Mouse (Mus musculus): Measurements from ENCODE around the gene Chml. TPM values are rescaled to one million over a fixed set of nuclear protein-coding genes. Genes with fewer than 3 reads are reported as not detected.

Chml gene
- polyA plus RNA-seq, 1 experiment: 1.0 TPM

- H3K4me2 ChIP-seq (ENCODE audit: low read depth): no peak within 1 kb of the TSS
- H3K27me3 ChIP-seq (ENCODE audit: control insufficient read depth, insufficient read depth, insufficient read length): no peaks in the 10 kb centered on the region
- no peak within 1 kb of the TSS for H3K4me3 ChIP-seq
- no peak within 1 kb of the TSS for H3ac ChIP-seq (ENCODE audit: control insufficient read depth, insufficient read length)
- H3K79me2 ChIP-seq (ENCODE audit: control insufficient read depth, insufficient read depth): no peaks in the 10 kb centered on the region
- TF ChIP-seq SRF (IDR thresholded peaks at IDR 0.05; ENCODE audit: control insufficient read depth, insufficient read length, low read depth) (no peak), POLR2A (IDR thresholded peaks at IDR 0.05; ENCODE audit: insufficient read length, low read depth) (no peak), MYOG (IDR thresholded peaks at IDR 0.05; ENCODE audit: control insufficient read depth in 1 of 3, insufficient read depth in 1 of 3, insufficient read length in 2 of 3, low read depth in 2 of 3) (no peak), TCF12 (IDR thresholded peaks at IDR 0.05; ENCODE audit: insufficient read depth, poor library complexity, severe bottlenecking) (no peak), REST (IDR thresholded peaks at IDR 0.05; ENCODE audit: insufficient read depth, insufficient read length) (no peak), CEBPB (IDR thresholded peaks at IDR 0.05; ENCODE audit: insufficient read depth, poor library complexity, severe bottlenecking) (no peak), TCF3 (IDR thresholded peaks at IDR 0.05; ENCODE audit: insufficient read length, low read depth) (no peak), MYOD1 (IDR thresholded peaks at IDR 0.05; ENCODE audit: control insufficient read depth in 1 of 3, insufficient read length in 2 of 3, low read depth in 2 of 3) (no peak), MAX (IDR thresholded peaks at IDR 0.05; ENCODE audit: low read depth) (no peak), E2F4 (IDR thresholded peaks at IDR 0.05; ENCODE audit: insufficient read depth) (no peak), USF1 (IDR thresholded peaks at IDR 0.05; ENCODE audit: low read depth) (no peak), POLR2AphosphoS2 (IDR thresholded peaks at IDR 0.05; ENCODE audit: insufficient read length, low read depth) (no peak)
- no peaks in the 10 kb centered on the region for H3K36me3 ChIP-seq (ENCODE audit: control insufficient read depth, insufficient read depth)
Observed at GRCm38 (mm10) chr1:175698293-175698692, 5.6 kb upstream of the Chml start, which contains the start of gene Wdr64. Gene Wdr64 (plus strand): TSS chr1:175698593.

DNA sequence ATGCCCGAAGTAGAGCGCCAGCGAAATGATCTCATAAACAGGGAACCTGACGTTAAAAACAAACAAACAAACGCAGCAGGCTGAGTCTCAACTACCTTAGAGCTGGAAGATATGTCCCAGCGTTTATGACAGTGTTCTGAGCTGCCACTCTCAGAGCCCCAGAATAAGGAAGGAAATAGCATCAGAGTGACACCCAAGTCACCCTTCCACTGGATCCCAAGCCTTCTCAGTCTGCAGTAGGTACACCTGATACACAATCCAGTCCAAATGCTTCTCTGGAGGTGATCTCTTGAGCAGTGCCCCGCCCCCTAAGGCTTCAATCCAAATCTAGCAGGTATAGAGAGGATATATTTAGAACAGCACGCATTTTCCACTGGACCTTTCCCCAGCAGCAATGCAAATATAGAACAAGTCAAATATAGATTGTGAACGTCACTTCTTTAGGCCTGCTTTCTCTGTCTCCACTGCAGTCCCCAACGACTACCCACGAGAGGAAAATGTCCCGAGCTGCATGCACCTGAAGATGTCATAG lies 794 bp upstream of the Chml start:
- TF ChIP-seq TCF3 (IDR thresholded peaks at IDR 0.05; ENCODE audit: insufficient read length, low read depth) (no peak), SRF (IDR thresholded peaks at IDR 0.05; ENCODE audit: control insufficient read depth, insufficient read length, low read depth) (no peak), MAX (IDR thresholded peaks at IDR 0.05; ENCODE audit: low read depth) (no peak), POLR2AphosphoS2 (IDR thresholded peaks at IDR 0.05; ENCODE audit: insufficient read length, low read depth) (no peak), CEBPB (IDR thresholded peaks at IDR 0.05; ENCODE audit: insufficient read depth, poor library complexity, severe bottlenecking) (no peak), MYOD1 (IDR thresholded peaks at IDR 0.05; ENCODE audit: control insufficient read depth in 1 of 3, insufficient read length in 2 of 3, low read depth in 2 of 3) (no peak), E2F4 (IDR thresholded peaks at IDR 0.05; ENCODE audit: insufficient read depth) (no peak), REST (IDR thresholded peaks at IDR 0.05; ENCODE audit: insufficient read depth, insufficient read length) (no peak), MYOG (IDR thresholded peaks at IDR 0.05; ENCODE audit: control insufficient read depth in 1 of 3, insufficient read depth in 1 of 3, insufficient read length in 2 of 3, low read depth in 2 of 3) (no peak), USF1 (IDR thresholded peaks at IDR 0.05; ENCODE audit: low read depth) (no peak), POLR2A (IDR thresholded peaks at IDR 0.05; ENCODE audit: insufficient read length, low read depth) (no peak)
- H3K27me3 ChIP-seq (ENCODE audit: control insufficient read depth, insufficient read depth, insufficient read length): no peaks in the 10 kb centered on the region
- H3ac ChIP-seq (ENCODE audit: control insufficient read depth, insufficient read length): no peak overlapping the region
- peak overlapping the region; percentile 80 for H3K4me2 ChIP-seq (ENCODE audit: low read depth)
- no peaks in the 10 kb centered on the region for H3K36me3 ChIP-seq (ENCODE audit: control insufficient read depth, insufficient read depth)
- H3K4me3 ChIP-seq: peak overlapping the region; percentile 68
- peaks cover 5% of the 10 kb centered on the region for H3K79me2 ChIP-seq (ENCODE audit: control insufficient read depth, insufficient read depth)

- peak overlapping the region; percentile 80 for H3K4me2 ChIP-seq (ENCODE audit: low read depth)
- H3ac ChIP-seq (ENCODE audit: control insufficient read depth, insufficient read length): peak overlapping the region; percentile 93
- peaks cover 5% of the 10 kb centered on the region for H3K79me2 ChIP-seq (ENCODE audit: control insufficient read depth, insufficient read depth)
- peak overlapping the region; percentile 68 for H3K4me3 ChIP-seq
- TF ChIP-seq E2F4 (IDR thresholded peaks at IDR 0.05; ENCODE audit: insufficient read depth) (no peak), USF1 (IDR thresholded peaks at IDR 0.05; ENCODE audit: low read depth) (no peak), CEBPB (IDR thresholded peaks at IDR 0.05; ENCODE audit: insufficient read depth, poor library complexity, severe bottlenecking) (no peak), POLR2AphosphoS2 (IDR thresholded peaks at IDR 0.05; ENCODE audit: insufficient read length, low read depth) (no peak), MYOG (IDR thresholded peaks at IDR 0.05; ENCODE audit: control insufficient read depth in 1 of 3, insufficient read depth in 1 of 3, insufficient read length in 2 of 3, low read depth in 2 of 3) (no peak), MYOD1 (IDR thresholded peaks at IDR 0.05; ENCODE audit: control insufficient read depth in 1 of 3, insufficient read length in 2 of 3, low read depth in 2 of 3) (no peak), TCF3 (IDR thresholded peaks at IDR 0.05; ENCODE audit: insufficient read length, low read depth) (no peak), POLR2A (IDR thresholded peaks at IDR 0.05; ENCODE audit: insufficient read length, low read depth) (no peak), TCF12 (IDR thresholded peaks at IDR 0.05; ENCODE audit: insufficient read depth, poor library complexity, severe bottlenecking) (no peak), MAX (IDR thresholded peaks at IDR 0.05; ENCODE audit: low read depth) (no peak), SRF (IDR thresholded peaks at IDR 0.05; ENCODE audit: control insufficient read depth, insufficient read length, low read depth) (no peak), REST (IDR thresholded peaks at IDR 0.05; ENCODE audit: insufficient read depth, insufficient read length) (no peak)
- no peaks in the 10 kb centered on the region for H3K36me3 ChIP-seq (ENCODE audit: control insufficient read depth, insufficient read depth)
- H3K27me3 ChIP-seq (ENCODE audit: control insufficient read depth, insufficient read depth, insufficient read length): no peaks in the 10 kb centered on the region
Observed at GRCm38 (mm10) chr1:175692997-175693361, 278 bp upstream of the Chml start.

- peak overlapping the region; percentile 93 for H3ac ChIP-seq (ENCODE audit: control insufficient read depth, insufficient read length)
- H3K79me2 ChIP-seq (ENCODE audit: control insufficient read depth, insufficient read depth): peaks cover 5% of the 10 kb centered on the region
- H3K27me3 ChIP-seq (ENCODE audit: control insufficient read depth, insufficient read depth, insufficient read length): no peaks in the 10 kb centered on the region
- H3K36me3 ChIP-seq (ENCODE audit: control insufficient read depth, insufficient read depth): no peaks in the 10 kb centered on the region
- peak overlapping the region; percentile 96 for H3K4me2 ChIP-seq (ENCODE audit: low read depth)
- no peak for TF ChIP-seq MAX (IDR thresholded peaks at IDR 0.05; ENCODE audit: low read depth)
- TF ChIP-seq MYOD1 (IDR thresholded peaks at IDR 0.05; ENCODE audit: control insufficient read depth in 1 of 3, insufficient read length in 2 of 3, low read depth in 2 of 3): no peak
- TF ChIP-seq POLR2AphosphoS2 (IDR thresholded peaks at IDR 0.05; ENCODE audit: insufficient read length, low read depth): no peak
- TF ChIP-seq CEBPB (IDR thresholded peaks at IDR 0.05; ENCODE audit: insufficient read depth, poor library complexity, severe bottlenecking): no peak
- no peak for TF ChIP-seq TCF3 (IDR thresholded peaks at IDR 0.05; ENCODE audit: insufficient read length, low read depth)
- TF ChIP-seq USF1 (IDR thresholded peaks at IDR 0.05; ENCODE audit: low read depth): no peak
- no peak for TF ChIP-seq TCF12 (IDR thresholded peaks at IDR 0.05; ENCODE audit: insufficient read depth, poor library complexity, severe bottlenecking)
- TF ChIP-seq MYOG (IDR thresholded peaks at IDR 0.05; ENCODE audit: control insufficient read depth in 1 of 3, insufficient read depth in 1 of 3, insufficient read length in 2 of 3, low read depth in 2 of 3): no peak
- TF ChIP-seq E2F4 (IDR thresholded peaks at IDR 0.05; ENCODE audit: insufficient read depth): no peak
- no peak for TF ChIP-seq REST (IDR thresholded peaks at IDR 0.05; ENCODE audit: insufficient read depth, insufficient read length)
- TF ChIP-seq POLR2A (IDR thresholded peaks at IDR 0.05; ENCODE audit: insufficient read length, low read depth): no peak
- TF ChIP-seq SRF (IDR thresholded peaks at IDR 0.05; ENCODE audit: control insufficient read depth, insufficient read length, low read depth): no peak
- peak overlapping the region; percentile 68 for H3K4me3 ChIP-seq
Observed at GRCm38 (mm10) chr1:175691686-175692245, 935 bp downstream of the Chml start.
